Mouse (Mus musculus): ENCODE measurements at regions not wholly inside any gene's neighbourhood (a gene's known extent, or its start where the extent isn't known, plus 50 kb on each side); places are given as distances from the start of the nearest gene placed in this dataset.
"Not testable (repeated sequence)": the region's sequence is repeated elsewhere in the genome, so short reads cannot be mapped to it uniquely, and the experiment has no call there.

- H3K4me1 ChIP-seq; H3K4me3 ChIP-seq (replicated peaks): not testable (repeated sequence)
Observed at GRCm38 (mm10) chr6:18566934-18567333, 52.3 kb upstream of the Cttnbp2 start.

GRCm38 (mm10) chr6:18569221-18569620, 54.6 kb upstream of the Cttnbp2 start:
- Histone ChIP-seq H3K27me3 (replicated peaks) (no peaks in the 10 kb centered on the region), H3K36me3 (replicated peaks; ENCODE audit: low read length) (no peaks in the 10 kb centered on the region), H3K4me3 (replicated peaks) (no peak overlapping the region), H3K4me1 (no peaks in the 10 kb centered on the region), H3K9me3 (no peaks in the 10 kb centered on the region)
- TF ChIP-seq GATA1 (IDR thresholded peaks at IDR 0.05; ENCODE audit: borderline replicate concordance, low read length) = no peak
- TF ChIP-seq FLI1 (IDR thresholded peaks at IDR 0.05; ENCODE audit: low read length) = no peak

More at GRCm38 (mm10) chr6:18566934-18567333, 52.3 kb upstream of the Cttnbp2 start:
- not testable (repeated sequence) for H3K9me3 ChIP-seq; H3K27me3 ChIP-seq (replicated peaks); H3K36me3 ChIP-seq (replicated peaks; ENCODE audit: low read length)

- no peaks in the 10 kb centered on the region for H3K4me1 ChIP-seq
- no peak overlapping the region for H3K4me3 ChIP-seq (replicated peaks)
- no peaks in the 10 kb centered on the region for H3K9me3 ChIP-seq
- H3K36me3 ChIP-seq (replicated peaks; ENCODE audit: low read length) = no peaks in the 10 kb centered on the region
- TF ChIP-seq FLI1 (IDR thresholded peaks at IDR 0.05; ENCODE audit: low read length) = no peak
- TF ChIP-seq GATA1 (IDR thresholded peaks at IDR 0.05; ENCODE audit: borderline replicate concordance, low read length) = no peak
- no peaks in the 10 kb centered on the region for H3K27me3 ChIP-seq (replicated peaks)
Observed at GRCm38 (mm10) chr6:18578501-18578900, 63.9 kb upstream of the Cttnbp2 start.

GRCm38 (mm10) chr6:18589436-18589835, 74.8 kb upstream of the Cttnbp2 start:
- H3K4me3 ChIP-seq (replicated peaks) = no peak overlapping the region

GRCm38 (mm10) chr6:18596680-18597079, 82.0 kb upstream of the Cttnbp2 start:
- TF ChIP-seq GATA1 (IDR thresholded peaks at IDR 0.05; ENCODE audit: borderline replicate concordance, low read length) = no peak
- TF ChIP-seq FLI1 (IDR thresholded peaks at IDR 0.05; ENCODE audit: low read length) = no peak
- Histone ChIP-seq H3K36me3 (replicated peaks; ENCODE audit: low read length) (no peaks in the 10 kb centered on the region), H3K4me1 (no peaks in the 10 kb centered on the region), H3K4me3 (replicated peaks) (no peak overlapping the region), H3K27me3 (replicated peaks) (no peaks in the 10 kb centered on the region), H3K9me3 (no peaks in the 10 kb centered on the region)

More at GRCm38 (mm10) chr6:18589436-18589835, 74.8 kb upstream of the Cttnbp2 start:
- Histone ChIP-seq H3K27me3 (replicated peaks) (no peaks in the 10 kb centered on the region), H3K4me1 (no peaks in the 10 kb centered on the region), H3K36me3 (replicated peaks; ENCODE audit: low read length) (no peaks in the 10 kb centered on the region), H3K9me3 (peaks cover 3% of the 10 kb centered on the region; the same call in 1 of the 2 replicates)
- TF ChIP-seq GATA1 (IDR thresholded peaks at IDR 0.05; ENCODE audit: borderline replicate concordance, low read length) = no peak
- no peak for TF ChIP-seq FLI1 (IDR thresholded peaks at IDR 0.05; ENCODE audit: low read length)

GRCm38 (mm10) chr6:18599626-18600025, 85.0 kb upstream of the Cttnbp2 start:
- Histone ChIP-seq H3K27me3 (replicated peaks) (no peaks in the 10 kb centered on the region), H3K4me3 (replicated peaks) (no peak overlapping the region), H3K4me1 (no peaks in the 10 kb centered on the region), H3K9me3 (no peaks in the 10 kb centered on the region), H3K36me3 (replicated peaks; ENCODE audit: low read length) (no peaks in the 10 kb centered on the region)
- TF ChIP-seq FLI1 (IDR thresholded peaks at IDR 0.05; ENCODE audit: low read length) (no peak), GATA1 (IDR thresholded peaks at IDR 0.05; ENCODE audit: borderline replicate concordance, low read length) (no peak)

GRCm38 (mm10) chr6:18601926-18602325, 87.3 kb upstream of the Cttnbp2 start:
- Histone ChIP-seq H3K9me3 (no peaks in the 10 kb centered on the region), H3K27me3 (replicated peaks) (no peaks in the 10 kb centered on the region), H3K4me1 (no peaks in the 10 kb centered on the region), H3K4me3 (replicated peaks) (no peak overlapping the region), H3K36me3 (replicated peaks; ENCODE audit: low read length) (no peaks in the 10 kb centered on the region)
- TF ChIP-seq GATA1 (IDR thresholded peaks at IDR 0.05; ENCODE audit: borderline replicate concordance, low read length) = no peak
- no peak for TF ChIP-seq FLI1 (IDR thresholded peaks at IDR 0.05; ENCODE audit: low read length)

GRCm38 (mm10) chr6:18621372-18622262, 107.0 kb upstream of the Cttnbp2 start:
- TF ChIP-seq GATA1 (IDR thresholded peaks at IDR 0.05; ENCODE audit: borderline replicate concordance, low read length) = no peak
- no peak for TF ChIP-seq FLI1 (IDR thresholded peaks at IDR 0.05; ENCODE audit: low read length)
- H3K9me3 ChIP-seq = no peaks in the 10 kb centered on the region
- no peaks in the 10 kb centered on the region for H3K4me1 ChIP-seq
- H3K4me3 ChIP-seq (replicated peaks) = no peak overlapping the region
- no peaks in the 10 kb centered on the region for H3K27me3 ChIP-seq (replicated peaks)
- H3K36me3 ChIP-seq (replicated peaks; ENCODE audit: low read length) = no peaks in the 10 kb centered on the region

- Histone ChIP-seq H3K36me3 (replicated peaks; ENCODE audit: low read length) (no peaks in the 10 kb centered on the region), H3K9me3 (no peaks in the 10 kb centered on the region), H3K4me3 (replicated peaks) (no peak overlapping the region), H3K27me3 (replicated peaks) (no peaks in the 10 kb centered on the region), H3K4me1 (no peaks in the 10 kb centered on the region)
- TF ChIP-seq GATA1 (IDR thresholded peaks at IDR 0.05; ENCODE audit: borderline replicate concordance, low read length) = no peak
- no peak for TF ChIP-seq FLI1 (IDR thresholded peaks at IDR 0.05; ENCODE audit: low read length)
Observed at GRCm38 (mm10) chr6:18628591-18628990, 113.9 kb upstream of the Cttnbp2 start.

- Histone ChIP-seq H3K36me3 (replicated peaks; ENCODE audit: low read length) (no peaks in the 10 kb centered on the region), H3K27me3 (replicated peaks) (no peaks in the 10 kb centered on the region)
- TF ChIP-seq GATA1 (IDR thresholded peaks at IDR 0.05; ENCODE audit: borderline replicate concordance, low read length) (no peak), FLI1 (IDR thresholded peaks at IDR 0.05; ENCODE audit: low read length) (no peak)
Observed at GRCm38 (mm10) chr6:18633540-18634200, 119.0 kb upstream of the Cttnbp2 start.

More at GRCm38 (mm10) chr6:18633540-18634200, 119.0 kb upstream of the Cttnbp2 start:
- Histone ChIP-seq H3K4me1 (no peaks in the 10 kb centered on the region), H3K4me3 (replicated peaks) (no peak overlapping the region), H3K9me3 (no peaks in the 10 kb centered on the region)

Measured in megakaryocyte, embryonic 14.5 days (primary cell).